Mouse (Mus musculus): ENCODE results near the gene Il22ra1.

DNA sequence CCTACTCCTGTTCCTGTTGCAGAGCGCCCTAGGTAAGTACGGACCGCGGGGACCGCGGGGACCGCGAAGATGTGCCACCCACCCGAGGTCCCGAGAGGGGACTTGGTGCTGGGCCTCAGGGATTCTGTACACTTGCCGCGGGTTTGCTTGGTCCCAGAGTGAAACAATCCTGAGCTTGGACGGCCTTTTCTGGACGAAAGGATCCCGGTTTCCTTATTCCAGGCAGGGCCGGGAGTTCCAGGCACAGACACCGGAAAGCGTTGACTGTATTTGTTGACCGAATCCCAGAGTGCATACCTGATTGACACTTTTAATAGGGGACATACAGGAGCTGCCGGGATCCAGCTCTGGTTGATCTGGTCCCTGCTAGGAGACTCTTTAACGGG lies 41.4 kb upstream of the Il22ra1 start:
- TF ChIP-seq CTCF (conservative IDR thresholded peaks at IDR 0.05; ENCODE audit: low read length) (no peak), POU5F1 (IDR thresholded peaks at IDR 0.05; ENCODE audit: borderline replicate concordance, low read length) (no peak), NANOG (IDR thresholded peaks at IDR 0.05; ENCODE audit: borderline replicate concordance, low read length) (no peak)

Data from E14TG2a.4 (cell line).